Mouse (Mus musculus): ENCODE results near the gene Kcng1.

Kcng1 gene

DNA sequence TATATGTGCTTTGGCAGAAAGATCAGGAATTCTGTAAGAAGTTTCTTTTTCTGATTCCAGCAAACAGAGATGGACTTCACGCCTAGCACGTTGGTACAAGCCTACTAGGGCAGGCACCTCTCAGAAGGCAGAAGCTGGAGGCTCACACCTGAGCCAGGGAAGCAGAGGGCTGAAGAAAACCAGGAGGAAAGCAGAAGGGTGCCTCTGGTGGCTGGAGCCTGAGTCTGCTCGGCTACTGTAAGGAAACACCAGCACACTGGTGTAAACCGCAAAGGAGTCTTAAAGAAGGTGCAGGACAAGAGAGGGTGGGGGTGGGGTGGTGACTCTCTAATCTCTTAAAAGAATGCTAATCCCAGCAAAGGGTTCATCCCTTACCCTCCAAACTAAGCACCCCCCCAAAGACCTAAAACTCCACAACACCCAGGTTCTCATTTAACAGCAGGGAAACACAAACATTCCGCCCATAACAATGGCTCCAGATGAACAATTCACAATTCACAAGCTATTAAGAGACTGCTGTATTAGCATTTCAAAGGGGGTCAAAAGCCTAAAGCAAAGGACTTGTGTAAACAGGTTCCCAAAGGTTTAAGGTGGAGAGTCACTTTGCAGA lies 67.6 kb downstream of the Kcng1 start:
- no peak for DNase-seq (ENCODE audit: extremely low read depth, low read depth, low spot score)

Measured in fat pad, adult 2 months (tissue).